Mouse (Mus musculus): ENCODE data around the gene Neurl1a. TPM values are rescaled to one million over a fixed set of nuclear protein-coding genes. Genes with fewer than 3 reads are reported as not detected.
A peak's percentile ranks its signal among the peaks of the same experiment; 100 is the strongest.

Gene Neurl1a
- polyA plus RNA-seq, 1 experiment from 2014 or later = 4.6 TPM

DNA sequence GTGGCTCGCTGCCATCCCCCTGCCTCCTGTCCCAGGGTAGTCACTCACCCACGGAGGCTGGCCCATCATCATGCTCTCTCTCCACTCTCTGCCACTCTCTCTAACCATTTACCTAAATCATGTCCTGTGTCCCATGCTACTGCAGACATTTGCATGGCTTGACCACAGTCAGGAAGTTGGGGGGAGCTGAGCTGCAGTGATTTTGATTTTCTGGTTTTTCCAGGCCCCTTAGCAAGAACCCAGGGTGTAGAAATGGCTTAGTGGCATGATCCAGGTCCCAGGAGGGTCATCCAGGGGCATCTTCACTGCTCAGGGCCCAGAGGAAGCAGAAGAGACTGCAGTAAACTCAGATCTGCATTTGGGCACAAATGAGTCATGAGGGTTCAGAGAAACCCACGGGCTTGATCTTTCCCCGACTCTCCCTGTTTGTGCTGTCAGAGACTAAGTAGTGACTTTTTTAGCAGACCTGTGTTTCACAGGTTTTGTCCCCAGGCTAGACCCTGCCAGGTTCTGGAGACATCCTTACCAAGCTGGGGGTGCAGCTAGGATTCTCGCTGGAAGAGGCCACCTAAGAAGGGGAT lies 30.3 kb upstream of the Neurl1a start:
- WGBS = 88% methylated on average over 5 of the region's 5 CpGs
- no peak for ATAC-seq (ENCODE audit: low FRiP score)
- Histone ChIP-seq H3K4me2 (no peak overlapping the region), H3K36me3 (replicated peaks) (no peaks in the 10 kb centered on the region), H3K9ac (no peak overlapping the region; the same call in 1 of the 2 replicates), H3K4me1 (0 out of 2 replicates have a peak, but pooled peaks cover 5% of the 10 kb centered on the region), H3K4me3 (replicated peaks) (no peak overlapping the region), H3K9me3 (no peaks in the 10 kb centered on the region), H3K27ac (no peak overlapping the region), H3K27me3 (peaks cover 14% of the 10 kb centered on the region; the same call in 1 of the 2 replicates)

GRCm38 (mm10) chr19:47149854-47150253 lies 28.8 kb upstream of the Neurl1a start:
- H3K27ac ChIP-seq = no peak overlapping the region
- H3K27me3 ChIP-seq = peaks cover 14% of the 10 kb centered on the region; the same call in 1 of the 2 replicates
- H3K9ac ChIP-seq = no peak overlapping the region
- H3K4me3 ChIP-seq (replicated peaks) = no peak overlapping the region
- H3K4me1 ChIP-seq = 0 out of 2 replicates have a peak, but pooled peaks cover 5% of the 10 kb centered on the region
- H3K36me3 ChIP-seq (replicated peaks) = no peaks in the 10 kb centered on the region
- ATAC-seq (ENCODE audit: low FRiP score) = no peak
- no peaks in the 10 kb centered on the region for H3K9me3 ChIP-seq
- no peak overlapping the region for H3K4me2 ChIP-seq
- 56% methylated on average over 4 of the region's 4 CpGs for WGBS

GRCm38 (mm10) chr19:47151332-47152061 lies 27.1 kb upstream of the Neurl1a start:
- WGBS = 24% methylated on average over 32 of the region's 32 CpGs
- H3K27me3 ChIP-seq = peaks cover 14% of the 10 kb centered on the region; the same call in 1 of the 2 replicates
- peak; percentile 27; the same call in 1 of the 2 replicates for ATAC-seq (ENCODE audit: low FRiP score)

DNA sequence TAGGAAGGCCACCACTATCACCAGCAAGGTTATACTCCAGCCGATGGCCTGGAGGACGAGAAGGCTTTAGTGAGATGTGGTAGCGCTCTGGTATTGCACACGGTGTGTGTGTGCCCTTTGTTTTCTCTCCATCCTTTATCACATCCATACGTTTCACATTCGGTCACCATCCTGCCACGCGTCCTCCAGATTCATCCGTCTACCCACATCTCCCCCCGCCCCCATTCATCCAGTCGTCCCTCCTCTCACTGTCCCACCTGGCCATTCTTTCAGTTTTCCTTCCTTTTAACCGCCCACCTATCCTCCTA lies 26.6 kb upstream of the Neurl1a start:
- Histone ChIP-seq H3K9ac (peak overlapping the region; percentile 42; the same call in 1 of the 2 replicates), H3K27ac (no peak overlapping the region), H3K4me2 (peak overlapping the region; percentile 59), H3K9me3 (no peaks in the 10 kb centered on the region), H3K27me3 (peaks cover 14% of the 10 kb centered on the region; the same call in 1 of the 2 replicates), H3K4me1 (0 out of 2 replicates have a peak, but pooled peaks cover 5% of the 10 kb centered on the region), H3K36me3 (replicated peaks) (no peaks in the 10 kb centered on the region), H3K4me3 (replicated peaks) (peak overlapping the region; percentile 36)
- 60% methylated on average over 12 of the region's 12 CpGs for WGBS
- no peak for ATAC-seq (ENCODE audit: low FRiP score)

More at GRCm38 (mm10) chr19:47151332-47152061, 27.1 kb upstream of the Neurl1a start:
- Histone ChIP-seq H3K4me3 (replicated peaks) (peak overlapping the region; percentile 36), H3K36me3 (replicated peaks) (no peaks in the 10 kb centered on the region), H3K4me2 (peak overlapping the region; percentile 59), H3K9ac (peak overlapping the region; percentile 42; the same call in 1 of the 2 replicates), H3K4me1 (0 out of 2 replicates have a peak, but pooled peaks cover 5% of the 10 kb centered on the region), H3K9me3 (no peaks in the 10 kb centered on the region), H3K27ac (no peak overlapping the region)

GRCm38 (mm10) chr19:47153767-47154166 lies 24.9 kb upstream of the Neurl1a start:
- WGBS = 91% methylated on average over 7 of the region's 7 CpGs
- Histone ChIP-seq H3K9me3 (no peaks in the 10 kb centered on the region), H3K27me3 (peaks cover 11% of the 10 kb centered on the region; the same call in 1 of the 2 replicates), H3K4me2 (no peak overlapping the region), H3K27ac (no peak overlapping the region), H3K4me3 (replicated peaks) (no peak overlapping the region), H3K4me1 (0 out of 2 replicates have a peak, but pooled peaks cover 5% of the 10 kb centered on the region), H3K36me3 (replicated peaks) (no peaks in the 10 kb centered on the region), H3K9ac (no peak overlapping the region)
- no peak for ATAC-seq (ENCODE audit: low FRiP score)

DNA sequence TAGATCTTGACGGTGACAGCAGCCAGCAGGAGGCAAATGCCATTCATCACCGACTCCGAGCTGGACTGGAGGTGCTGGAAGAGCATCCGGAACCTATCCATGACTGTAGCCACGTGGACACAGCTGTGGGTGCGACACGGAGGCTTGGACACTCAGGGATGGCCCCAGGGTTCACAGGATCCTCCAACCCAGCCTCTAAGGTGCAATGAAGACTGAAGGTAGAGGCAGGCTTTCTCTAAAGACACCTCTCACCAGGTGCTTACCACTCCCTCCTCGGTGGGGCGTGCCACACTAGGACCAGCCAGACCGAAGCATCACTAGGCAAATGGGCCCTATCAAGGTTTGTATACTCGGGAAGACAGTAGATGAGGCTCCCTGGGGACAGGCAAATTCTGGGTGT lies 21.0 kb upstream of the Neurl1a start, which contains the start of gene Calhm3:
Calhm3 (minus strand) TSS at position 101 of the 400 bp plus-strand sequence.
- no peak within 1 kb of the TSS for H3K9ac ChIP-seq

DNA sequence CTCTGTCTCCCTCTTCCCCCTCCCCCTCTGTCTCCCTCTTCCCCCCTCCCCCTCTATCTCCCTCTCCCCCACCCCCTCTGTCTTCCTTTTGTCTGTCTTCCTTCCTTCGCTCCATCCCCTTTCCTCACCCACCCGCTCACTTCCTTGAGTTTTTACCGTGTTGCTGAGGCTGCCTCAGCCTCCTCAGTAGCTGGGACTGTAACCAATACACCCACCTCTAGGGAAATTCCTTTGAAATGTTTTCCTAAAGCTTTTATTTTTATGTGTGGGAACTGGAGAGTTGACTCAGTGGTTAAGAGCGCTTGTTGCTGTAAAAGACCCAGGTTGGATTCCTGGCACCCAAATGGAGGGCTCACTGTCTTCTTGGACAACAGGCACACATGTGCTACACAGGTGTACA lies 17.0 kb upstream of the Neurl1a start:
- Histone ChIP-seq H3K27ac (no peak overlapping the region), H3K4me2 (no peak overlapping the region), H3K27me3 (no peaks in the 10 kb centered on the region), H3K9ac (no peak overlapping the region), H3K9me3 (no peaks in the 10 kb centered on the region), H3K4me3 (replicated peaks) (no peak overlapping the region), H3K36me3 (replicated peaks) (no peaks in the 10 kb centered on the region), H3K4me1 (no peaks in the 10 kb centered on the region; the same call in 1 of the 2 replicates)
- 63% methylated on average over 4 of the region's 4 CpGs for WGBS
- ATAC-seq (ENCODE audit: low FRiP score) = no peak

More for the DNA sequence above, 21.0 kb upstream of the Neurl1a start, which contains the start of gene Calhm3:
- Histone ChIP-seq H3K4me1 (no peaks in the 10 kb centered on the region), H3K4me3 (replicated peaks) (no peak within 1 kb of the TSS), H3K9me3 (no peaks in the 10 kb centered on the region), H3K36me3 (replicated peaks) (no peaks in the 10 kb centered on the region), H3K4me2 (no peak within 1 kb of the TSS), H3K27ac (no peak within 1 kb of the TSS), H3K27me3 (no peaks in the 10 kb centered on the region)
- WGBS = 77% methylated on average over 11 of the region's 11 CpGs
- ATAC-seq (ENCODE audit: low FRiP score) = no peak

- WGBS = 95% methylated on average over 6 of the region's 6 CpGs
- no peak overlapping the region for H3K4me3 ChIP-seq (replicated peaks)
- H3K27me3 ChIP-seq = 0 out of 2 replicates have a peak, but pooled peaks cover 3% of the 10 kb centered on the region
- H3K36me3 ChIP-seq (replicated peaks) = no peaks in the 10 kb centered on the region
- no peak for ATAC-seq (ENCODE audit: low FRiP score)
- no peaks in the 10 kb centered on the region for H3K9me3 ChIP-seq
- no peak overlapping the region for H3K27ac ChIP-seq
- no peak overlapping the region for H3K4me2 ChIP-seq
- H3K9ac ChIP-seq = no peak overlapping the region
- H3K4me1 ChIP-seq = peaks cover under 1% of the 10 kb centered on the region; the same call in 1 of the 2 replicates
Measured at GRCm38 (mm10) chr19:47163176-47163744, 15.4 kb upstream of the Neurl1a start.

DNA sequence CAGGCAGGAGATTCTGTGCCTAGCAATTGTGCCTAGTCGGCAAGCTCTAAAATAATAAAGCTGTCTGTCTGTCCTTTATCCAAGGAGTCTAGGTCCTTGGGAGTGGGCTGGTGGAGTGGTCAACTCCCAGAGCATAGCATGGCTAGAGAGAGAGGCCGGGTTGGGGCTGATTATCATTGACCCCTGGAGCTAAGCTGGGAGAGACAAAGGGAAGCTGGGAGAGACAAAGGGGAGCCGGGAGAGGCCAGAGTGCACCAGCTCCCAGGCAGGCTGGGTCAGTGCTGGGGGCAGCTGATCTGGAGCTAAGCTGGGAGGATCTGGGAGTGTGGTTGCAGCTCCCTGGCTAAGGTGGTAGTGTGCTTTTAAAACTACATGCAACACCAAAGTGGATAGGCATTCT lies 11.9 kb upstream of the Neurl1a start:
- Histone ChIP-seq H3K4me2 (no peak overlapping the region), H3K9me3 (no peaks in the 10 kb centered on the region), H3K9ac (no peak overlapping the region), H3K27me3 (0 out of 2 replicates have a peak, but pooled peaks cover 3% of the 10 kb centered on the region), H3K36me3 (replicated peaks) (no peaks in the 10 kb centered on the region), H3K4me1 (peaks cover 6% of the 10 kb centered on the region), H3K27ac (no peak overlapping the region), H3K4me3 (replicated peaks) (no peak overlapping the region)
- WGBS = 9% methylated on average over 3 of the region's 3 CpGs
- ATAC-seq (ENCODE audit: low FRiP score) = no peak

GRCm38 (mm10) chr19:47167617-47168214 lies 10.9 kb upstream of the Neurl1a start:
- H3K9me3 ChIP-seq = no peaks in the 10 kb centered on the region
- 52% methylated on average over 7 of the region's 7 CpGs for WGBS
- 0 out of 2 replicates have a peak overlapping the region, but pooled peaks have one; percentile 25 for H3K4me2 ChIP-seq
- ATAC-seq (ENCODE audit: low FRiP score) = no peak
- no peaks in the 10 kb centered on the region for H3K36me3 ChIP-seq (replicated peaks)
- H3K4me3 ChIP-seq (replicated peaks) = no peak overlapping the region
- H3K27ac ChIP-seq = no peak overlapping the region
- no peak overlapping the region for H3K9ac ChIP-seq
- 0 out of 2 replicates have a peak, but pooled peaks cover 3% of the 10 kb centered on the region for H3K27me3 ChIP-seq
- H3K4me1 ChIP-seq = peaks cover 6% of the 10 kb centered on the region

DNA sequence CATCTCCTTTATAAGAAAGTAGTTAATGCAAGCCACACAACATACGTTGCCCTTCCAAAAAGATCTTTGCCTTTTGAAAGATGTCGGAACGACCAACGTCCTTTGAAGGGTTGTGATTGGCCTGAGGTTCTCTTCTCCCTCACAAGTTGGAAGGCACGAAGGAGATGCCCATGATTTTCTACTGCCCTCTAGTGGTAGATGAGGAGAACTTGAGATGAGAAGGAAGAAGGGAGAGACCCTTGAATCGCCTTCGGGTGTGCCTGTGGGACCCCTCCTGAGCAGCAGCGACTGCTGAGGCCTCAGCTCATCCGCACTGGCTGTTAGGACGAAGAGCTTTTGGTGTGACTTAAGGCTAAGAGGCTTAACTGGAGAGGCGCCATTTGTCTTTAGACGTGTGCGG lies 10.4 kb upstream of the Neurl1a start:
- Histone ChIP-seq H3K9ac (no peak overlapping the region), H3K4me2 (peak overlapping the region; percentile 25), H3K4me3 (replicated peaks) (no peak overlapping the region), H3K36me3 (replicated peaks) (no peaks in the 10 kb centered on the region), H3K27ac (no peak overlapping the region), H3K9me3 (no peaks in the 10 kb centered on the region), H3K4me1 (peaks cover 6% of the 10 kb centered on the region), H3K27me3 (0 out of 2 replicates have a peak, but pooled peaks cover 3% of the 10 kb centered on the region)
- no peak for ATAC-seq (ENCODE audit: low FRiP score)
- 6% methylated on average over 13 of the region's 13 CpGs for WGBS
